Mouse (Mus musculus) adrenal gland, adult 2 months (tissue): ENCODE data around the gene Serpinc1. TPM values are rescaled to one million over a fixed set of nuclear protein-coding genes. Genes with fewer than 3 reads are reported as not detected.
"Not testable (repeated sequence)": the region's sequence is repeated elsewhere in the genome, so short reads cannot be mapped to it uniquely, and the experiment has no call there.

Source experiments
- DNase-seq: peaks from one replicate; pipeline ENCODE4 v3.0.0; 2021
- long read RNA-seq: library from polyadenylated mRNA; stranded (forward); transcript quantifications from one replicate; pipeline ENCODE4 v2.0.0, GENCODE M21; 2021
- polyA plus RNA-seq: library from polyadenylated mRNA; depleted of rRNA; stranded (reverse); fragments of >200 nt; gene quantifications from 2 replicates; pipeline ENCODE4 v1.2.3, GENCODE M21; 2012; rRNA removed
- total RNA-seq, 2 experiments: library from RNA; stranded (reverse); gene quantifications; 2 replicates each; pipeline ENCODE4 v1.2.3; 2021

Gene Serpinc1
- 1 to 10 TPM in 1 of 2 experiments, under 1 TPM in 1; 0.62 to 9.3 TPM for total RNA-seq
- polyA plus RNA-seq, result 0.42 and 5.0 TPM in 2 replicates
- long read RNA-seq, result 0 reads

- DNase-seq, result no peak
Measured at GRCm38 (mm10) chr1:160978071-160978735, at the start of gene Serpinc1. Gene Serpinc1, plus strand, starts transcription at chr1:160978585.

- DNase-seq, result no peak
Measured at GRCm38 (mm10) chr1:160931320-160931719, 47.1 kb upstream of the Serpinc1 start.

- DNase-seq, result no peak
Measured at GRCm38 (mm10) chr1:160933896-160934482, 44.4 kb upstream of the Serpinc1 start.

GRCm38 (mm10) chr1:160935551-160935950 lies 42.8 kb upstream of the Serpinc1 start:
- no peak for DNase-seq

- no peak for DNase-seq
Measured at GRCm38 (mm10) chr1:160963199-160963598, 15.2 kb upstream of the Serpinc1 start.

GRCm38 (mm10) chr1:160967268-160967667 lies 11.1 kb upstream of the Serpinc1 start:
- DNase-seq, result no peak

- no peak for DNase-seq
Measured at GRCm38 (mm10) chr1:160968643-160969042, 9.7 kb upstream of the Serpinc1 start.

- DNase-seq, result no peak
Measured at GRCm38 (mm10) chr1:160980021-160980420, 1.6 kb downstream of the Serpinc1 start.

- DNase-seq, result no peak
Measured at GRCm38 (mm10) chr1:160980537-160981234, 2.3 kb downstream of the Serpinc1 start.

- no peak for DNase-seq
Measured at GRCm38 (mm10) chr1:160981337-160981736, 3.0 kb downstream of the Serpinc1 start.

- no peak for DNase-seq
Measured at GRCm38 (mm10) chr1:160982887-160983286, 4.5 kb downstream of the Serpinc1 start.

- not testable (repeated sequence) for DNase-seq
Measured at GRCm38 (mm10) chr1:160984731-160985130, 6.3 kb downstream of the Serpinc1 start.

GRCm38 (mm10) chr1:160985477-160985876 lies 7.1 kb downstream of the Serpinc1 start:
- DNase-seq, result no peak

GRCm38 (mm10) chr1:160986881-160987635 lies 8.7 kb downstream of the Serpinc1 start:
- DNase-seq, result no peak

GRCm38 (mm10) chr1:160989395-160989794 lies 11.0 kb downstream of the Serpinc1 start:
- no peak for DNase-seq

GRCm38 (mm10) chr1:160993851-160994250 lies 15.5 kb downstream of the Serpinc1 start:
- no peak for DNase-seq

GRCm38 (mm10) chr1:161004942-161005341 lies 26.6 kb downstream of the Serpinc1 start:
- DNase-seq, result no peak

- DNase-seq, result no peak
Measured at GRCm38 (mm10) chr1:161005526-161005925, 27.1 kb downstream of the Serpinc1 start.

- DNase-seq, result no peak
Measured at GRCm38 (mm10) chr1:161006471-161006870, 28.1 kb downstream of the Serpinc1 start.

GRCm38 (mm10) chr1:161008038-161008437 lies 29.7 kb downstream of the Serpinc1 start:
- no peak for DNase-seq

GRCm38 (mm10) chr1:161010436-161010835 lies 32.1 kb downstream of the Serpinc1 start:
- DNase-seq, result no peak

GRCm38 (mm10) chr1:161016378-161016777 lies 38.0 kb downstream of the Serpinc1 start:
- DNase-seq, result no peak
